Mouse (Mus musculus): Measurements from ENCODE around the gene Nkx2-3. TPM values are rescaled to one million over a fixed set of nuclear protein-coding genes. Genes with fewer than 3 reads are reported as not detected.
A peak's percentile ranks its signal among the peaks of the same experiment; 100 is the strongest.

Nkx2-3 gene
- total RNA-seq, 2 experiments from 2014 or later: not detected

GRCm38 (mm10) chr19:43645508-43645907 lies 33.4 kb downstream of the Nkx2-3 start:
- DNase-seq (ENCODE audit: low spot score in 2 of 2): no peak
- Histone ChIP-seq H3K4me3 (no peak overlapping the region), H3K27ac (no peak overlapping the region)
- no peak for TF ChIP-seq CTCF (conservative IDR thresholded peaks at IDR 0.05)

GRCm38 (mm10) chr19:43646852-43647251 lies 34.7 kb downstream of the Nkx2-3 start:
- no peak for DNase-seq (ENCODE audit: low spot score in 2 of 2)
- Histone ChIP-seq H3K27ac (no peak overlapping the region), H3K4me3 (no peak overlapping the region)
- TF ChIP-seq CTCF (conservative IDR thresholded peaks at IDR 0.05): no peak

- TF ChIP-seq CTCF (conservative IDR thresholded peaks at IDR 0.05): no peak
- no peak for DNase-seq (ENCODE audit: low spot score in 2 of 2)
- Histone ChIP-seq H3K27ac (no peak overlapping the region), H3K4me3 (no peak overlapping the region)
These were observed 35.1 kb downstream of the Nkx2-3 start for GRCm38 (mm10) chr19:43647261-43647660.

GRCm38 (mm10) chr19:43648343-43648742 lies 36.2 kb downstream of the Nkx2-3 start:
- Histone ChIP-seq H3K4me3 (no peak overlapping the region), H3K27ac (no peak overlapping the region)
- no peak for DNase-seq (ENCODE audit: low spot score in 2 of 2)
- no peak for TF ChIP-seq CTCF (conservative IDR thresholded peaks at IDR 0.05)

DNA sequence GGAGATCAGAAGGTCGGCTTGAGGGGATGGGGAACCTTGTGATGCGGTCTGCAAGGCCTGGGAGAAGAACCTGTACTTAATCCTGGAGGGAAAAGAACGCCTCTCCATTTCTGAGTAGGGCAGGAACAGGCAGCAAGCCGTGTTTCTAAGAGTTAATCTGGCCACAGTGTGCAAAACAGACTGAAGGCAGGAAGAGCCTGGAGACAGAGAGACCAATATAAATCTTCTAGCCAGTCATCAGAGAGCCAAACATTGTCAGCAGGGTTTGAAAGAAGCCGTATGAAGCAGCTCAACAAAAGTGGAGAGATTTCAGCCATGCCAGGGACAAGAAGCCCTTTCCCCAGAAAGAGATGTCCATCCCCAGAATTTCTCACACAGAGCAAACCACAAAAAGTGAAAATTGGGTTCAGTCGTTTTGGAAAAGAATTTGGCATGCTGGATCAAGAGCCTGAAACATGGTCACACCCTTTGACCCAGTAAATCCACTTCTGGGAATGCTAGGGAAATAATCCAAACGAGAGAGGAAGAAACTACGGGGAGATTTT lies 39.2 kb downstream of the Nkx2-3 start:
- TF ChIP-seq CTCF (conservative IDR thresholded peaks at IDR 0.05): no peak
- no peak for DNase-seq (ENCODE audit: low spot score in 2 of 2)
- H3K4me3 ChIP-seq: no peak overlapping the region
- no peak overlapping the region for H3K27ac ChIP-seq

DNA sequence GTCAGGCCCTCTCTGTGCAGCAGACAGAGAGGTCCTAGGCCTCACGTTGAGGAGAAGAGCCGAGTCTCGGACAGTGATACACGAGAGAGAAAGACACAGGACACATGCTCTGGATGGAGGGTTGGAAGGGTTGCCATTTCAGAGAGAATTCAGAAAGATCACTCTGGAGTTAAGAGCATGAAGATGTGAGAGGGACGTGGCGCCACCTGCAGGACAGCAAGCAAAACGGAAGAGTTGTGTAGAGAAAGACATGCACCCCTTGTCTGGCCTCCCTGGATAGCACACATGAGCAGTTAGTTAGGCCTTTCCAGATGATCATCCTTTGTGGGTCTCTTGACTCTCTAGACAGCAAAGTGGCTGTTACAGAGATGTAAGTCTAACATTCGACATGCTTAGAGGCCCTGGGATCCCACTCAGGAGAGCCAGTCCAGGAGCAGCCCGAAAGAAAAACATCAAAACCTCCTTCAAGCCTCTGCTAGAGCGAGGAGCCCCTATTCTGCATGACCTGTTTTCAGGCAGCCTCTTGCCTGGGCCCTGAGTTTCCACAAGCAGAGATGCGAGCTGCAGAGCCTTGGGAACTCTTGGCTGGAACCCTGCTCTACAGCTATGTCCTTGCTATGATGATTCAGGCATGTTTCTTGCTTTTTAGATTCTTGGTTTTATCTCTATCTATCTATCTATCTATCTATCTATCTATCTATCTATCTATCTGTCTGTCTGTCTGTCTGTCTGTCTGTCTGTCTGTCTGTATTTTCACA lies 43.8 kb downstream of the Nkx2-3 start:
- Histone ChIP-seq H3K27ac (no peak overlapping the region), H3K4me3 (no peak overlapping the region)
- TF ChIP-seq CTCF (conservative IDR thresholded peaks at IDR 0.05): peak; percentile 87
- DNase-seq (ENCODE audit: low spot score in 2 of 2): peak; percentile 56 to 68

DNA sequence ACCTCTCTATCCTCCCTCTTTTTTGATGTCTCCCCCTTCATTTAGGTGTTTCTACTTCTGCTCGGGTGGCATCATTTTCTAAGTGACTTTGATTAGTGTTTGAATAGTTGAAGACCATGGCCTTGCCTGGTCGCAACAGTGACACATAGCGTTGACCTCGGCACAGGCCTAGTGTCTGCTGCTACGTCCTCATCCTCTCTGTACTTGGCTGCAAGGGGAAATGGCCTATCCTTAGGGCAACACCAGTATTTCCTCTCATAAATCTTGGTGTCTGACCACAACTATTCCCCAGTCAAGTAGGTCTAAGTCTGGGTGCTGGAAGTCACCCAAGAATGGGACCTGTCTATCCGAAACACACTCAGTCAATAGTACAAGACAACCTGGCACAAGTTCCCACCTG lies 47.5 kb downstream of the Nkx2-3 start:
- H3K4me3 ChIP-seq: no peak overlapping the region
- DNase-seq (ENCODE audit: low spot score in 2 of 2): no peak
- H3K27ac ChIP-seq: no peak overlapping the region
- TF ChIP-seq CTCF (conservative IDR thresholded peaks at IDR 0.05): no peak

- Histone ChIP-seq H3K4me3 (no peak overlapping the region), H3K27ac (no peak overlapping the region)
- no peak for TF ChIP-seq CTCF (conservative IDR thresholded peaks at IDR 0.05)
- DNase-seq (ENCODE audit: low spot score in 2 of 2): no peak
These were observed 48.6 kb downstream of the Nkx2-3 start for GRCm38 (mm10) chr19:43660774-43661173.

DNA sequence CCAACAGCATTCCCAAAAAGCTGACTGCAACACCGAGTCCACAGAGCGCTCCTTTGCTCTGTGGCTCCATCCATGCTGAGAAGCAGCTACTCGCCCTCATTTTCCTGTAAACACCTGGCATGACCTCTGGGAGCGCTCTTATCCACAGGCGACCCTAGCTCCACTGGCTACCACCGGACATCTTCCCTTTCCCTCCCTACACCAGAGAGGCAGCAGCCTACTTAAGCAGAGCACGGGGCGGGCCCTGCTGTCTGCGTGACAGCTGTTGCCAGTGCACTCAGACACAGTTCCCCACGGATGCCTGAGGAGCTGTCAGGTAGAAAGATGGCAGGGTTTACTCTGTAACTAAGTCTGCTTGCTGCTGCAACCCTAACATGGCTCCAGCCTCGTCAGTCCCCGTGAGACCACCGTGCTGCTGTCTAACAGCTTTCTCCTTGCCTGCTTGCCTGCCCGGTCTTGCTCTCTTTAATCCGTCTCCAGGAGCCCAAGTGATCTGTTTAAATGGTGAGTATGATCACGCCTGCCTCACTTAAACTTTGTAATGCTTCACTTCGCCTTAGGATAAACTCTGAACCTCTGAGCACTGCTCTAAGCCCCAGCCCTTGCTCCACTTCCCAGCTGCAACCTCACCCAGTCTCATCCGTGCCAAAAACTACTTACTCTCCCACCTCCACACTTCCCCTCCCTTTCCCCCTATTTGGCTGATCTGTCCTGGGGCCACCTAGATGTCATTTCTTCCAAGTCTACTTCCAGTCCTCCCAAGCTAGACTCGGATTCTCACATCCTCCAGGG lies 50.2 kb downstream of the Nkx2-3 start:
- peak; percentile 47 for TF ChIP-seq CTCF (conservative IDR thresholded peaks at IDR 0.05)
- H3K4me3 ChIP-seq: no peak overlapping the region
- DNase-seq (ENCODE audit: low spot score in 2 of 2): no peak

DNA sequence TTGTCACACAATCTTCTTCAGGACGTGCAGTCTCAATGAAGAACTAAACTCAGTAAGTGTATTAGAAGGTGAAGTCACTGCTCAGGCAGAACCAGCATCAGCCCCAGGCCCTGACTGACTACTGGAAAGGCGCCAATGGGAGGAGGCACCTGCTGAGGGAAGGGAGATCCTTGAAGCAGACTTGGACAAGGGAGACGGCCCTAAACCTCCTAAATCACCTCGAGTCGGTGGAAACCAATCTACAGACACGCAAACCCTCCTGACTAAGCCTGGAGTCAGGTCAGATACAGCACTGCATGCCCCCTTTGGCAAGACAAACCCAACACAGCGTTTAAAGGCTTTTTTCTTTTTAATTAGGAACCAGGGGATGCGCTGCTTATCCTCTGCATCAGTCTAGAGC lies 51.3 kb downstream of the Nkx2-3 start:
- DNase-seq (ENCODE audit: low spot score in 2 of 2): no peak
- TF ChIP-seq CTCF (conservative IDR thresholded peaks at IDR 0.05): no peak
- H3K27ac ChIP-seq: no peak overlapping the region
- H3K4me3 ChIP-seq: no peak overlapping the region

More for the DNA sequence above, 50.2 kb downstream of the Nkx2-3 start:
- H3K27ac ChIP-seq: no peak overlapping the region

Small RNA genes within 50 kb of the gene (microRNA-seq; reads per million reads assigned to microRNA genes)
- 0 reads per million in 2 experiments for gene Gm22646

Other genes with a start within 250 kb of the Nkx2-3 start
- under 1 TPM; 0.15 to 0.33 TPM for gene Hpse2, start 224.0 kb upstream of the Nkx2-3 start, total RNA-seq (2021)
- gene Cnnm1, start 171.9 kb upstream of the Nkx2-3 start, total RNA-seq (2021): 100 to 1,000 TPM; 113 to 115 TPM
- gene Got1, start 87.7 kb upstream of the Nkx2-3 start, total RNA-seq (2021): 100 to 1,000 TPM; 324 to 355 TPM
- 10 to 100 TPM; 44.3 to 45.2 TPM for gene Slc25a28, start 62.6 kb downstream of the Nkx2-3 start, total RNA-seq (2021)
- 10 to 100 TPM; 19.1 to 20.2 TPM for gene Entpd7, start 77.3 kb downstream of the Nkx2-3 start, total RNA-seq (2021)
- 1 to 10 TPM; 6.6 to 7.6 TPM for gene Cutc, start 140.7 kb downstream of the Nkx2-3 start, total RNA-seq (2021)
- gene Cox15, start 140.7 kb downstream of the Nkx2-3 start, total RNA-seq (2021): 10 to 100 TPM; 13.6 to 19.4 TPM
- gene Abcc2, start 169.9 kb downstream of the Nkx2-3 start, total RNA-seq (2021): not detected

Measured in layer of hippocampus, adult 2 months (tissue).